Mouse (Mus musculus): ENCODE measurements at regions not wholly inside any gene's neighbourhood (a gene's known extent, or its start where the extent isn't known, plus 50 kb on each side); places are given as distances from the start of the nearest gene placed in this dataset.

- TF ChIP-seq POLR2A (IDR thresholded peaks at IDR 0.05; ENCODE audit: low read depth, low read length): no peak
- TF ChIP-seq CTCF (IDR thresholded peaks at IDR 0.05; ENCODE audit: extremely low read depth, insufficient read length, insufficient replicate concordance, low read depth, low read length): no peak
Observed at GRCm38 (mm10) chr15:27246302-27246701, 220.2 kb upstream of the Ank start.

Data from small intestine, adult 2 months (tissue).